Mouse (Mus musculus) layer of hippocampus, adult 9-11 months (tissue): ENCODE results near the gene Zfp54.
"Not testable (repeated sequence)": the region's sequence is repeated elsewhere in the genome, so short reads cannot be mapped to it uniquely, and the experiment has no call there.

Experiments
- DNase-seq: peaks from one replicate; pipeline ENCODE4 v3.0.0; 2022

Gene Zfp54

DNA sequence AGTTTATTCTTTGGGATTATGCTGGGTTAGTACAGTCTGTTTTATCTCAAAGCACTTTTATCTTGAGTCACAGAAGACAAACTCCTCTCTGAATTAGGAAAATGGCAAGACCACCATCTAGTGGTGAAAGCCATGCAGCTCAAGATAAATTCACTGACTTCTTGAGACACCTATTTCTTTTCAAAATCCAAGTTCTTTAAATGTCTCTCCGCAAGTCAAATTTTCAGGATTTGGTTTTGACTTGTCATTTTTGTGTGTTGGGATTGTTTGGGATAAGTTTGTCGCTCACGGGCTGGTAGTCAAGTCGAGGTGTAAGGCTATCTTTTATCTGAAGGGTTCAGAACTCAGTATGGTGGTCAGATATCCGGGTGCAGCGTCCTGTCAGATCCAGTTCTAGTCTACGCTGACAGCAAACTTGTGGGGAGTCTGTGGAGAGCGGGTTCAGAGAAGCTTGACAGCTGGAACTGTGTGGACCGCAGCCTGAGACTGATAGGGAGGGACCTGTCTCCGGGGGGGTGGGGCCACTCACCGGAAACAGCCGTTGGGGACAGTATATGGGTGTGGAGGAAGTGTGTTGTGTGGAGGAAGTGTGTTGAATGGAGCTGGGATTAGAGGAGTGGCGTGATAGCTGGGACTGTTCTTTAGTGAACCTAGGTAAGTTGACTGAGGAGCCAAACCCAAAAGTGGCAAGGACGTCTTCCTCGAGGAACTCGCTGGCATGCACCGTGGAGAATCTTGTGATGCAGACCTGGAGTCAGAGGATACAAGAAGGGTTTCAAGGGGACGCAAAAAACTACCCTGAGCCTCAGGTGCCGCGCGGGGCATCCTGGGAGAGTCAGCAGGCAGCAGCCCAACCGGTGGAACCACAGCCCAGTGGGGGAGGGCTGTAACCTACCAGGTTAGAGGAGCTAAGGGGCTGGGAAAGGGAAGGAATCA, at the start of gene Zfp54:
TSS of gene Zfp54 (plus strand) at position 564 of the 936 bp plus-strand sequence.
- DNase-seq, result peak; percentile 14

DNA sequence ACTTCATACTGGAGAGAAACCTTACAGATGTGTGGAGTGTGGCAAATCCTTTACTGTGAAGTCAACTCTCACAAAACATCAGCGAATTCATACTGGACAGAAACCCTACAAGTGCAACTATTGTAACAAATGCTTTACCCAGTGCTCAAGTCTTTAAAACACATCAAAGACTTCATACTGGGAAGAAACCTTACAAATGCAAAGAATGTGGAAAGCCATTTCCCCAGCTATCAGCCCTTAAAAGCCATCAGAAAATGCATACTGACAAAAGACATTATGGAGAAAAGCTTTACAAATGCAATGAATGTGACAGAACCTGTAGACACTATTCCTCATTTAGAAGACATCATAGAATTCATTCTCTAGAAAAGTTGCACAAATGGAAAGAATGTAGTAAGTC, 47.7 kb upstream of the Zfp54 start:
- DNase-seq, result no peak

DNA sequence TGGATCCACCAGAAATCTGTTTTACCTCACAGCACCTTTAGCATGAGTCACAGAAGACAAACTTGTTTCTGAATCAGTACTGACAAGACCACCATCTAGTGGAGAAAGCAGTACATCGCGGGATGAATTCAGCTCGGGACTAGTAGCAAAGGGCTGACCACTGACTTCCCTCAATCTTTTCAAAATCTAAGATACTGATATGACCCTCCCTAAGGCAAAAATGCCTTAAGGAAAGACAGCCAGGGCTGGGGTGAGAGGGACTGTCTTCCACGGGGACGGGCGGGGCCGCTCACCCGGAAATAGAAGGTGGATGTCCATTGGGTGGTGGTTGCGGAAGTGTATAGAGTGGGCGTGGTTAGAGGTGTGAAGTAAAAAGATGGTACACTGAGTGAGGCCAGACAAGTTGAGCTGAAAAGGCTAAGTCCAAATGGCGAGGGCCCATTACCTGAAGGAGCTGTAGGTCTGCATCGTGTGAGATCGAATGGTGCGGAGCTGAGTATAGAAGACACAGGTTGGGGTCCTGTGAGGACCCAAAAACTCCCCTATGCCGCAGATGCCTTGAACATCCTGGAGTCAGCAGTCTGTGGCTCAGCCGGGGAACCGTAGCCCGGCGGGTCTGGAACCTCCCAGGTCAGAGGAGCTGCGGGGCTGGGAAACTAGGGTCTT, 39.5 kb upstream of the Zfp54 start, which contains the start of gene Zfp677:
TSS of gene Zfp677 (plus strand) at position 358 of the 666 bp plus-strand sequence.
- peak; percentile 59 for DNase-seq

DNA sequence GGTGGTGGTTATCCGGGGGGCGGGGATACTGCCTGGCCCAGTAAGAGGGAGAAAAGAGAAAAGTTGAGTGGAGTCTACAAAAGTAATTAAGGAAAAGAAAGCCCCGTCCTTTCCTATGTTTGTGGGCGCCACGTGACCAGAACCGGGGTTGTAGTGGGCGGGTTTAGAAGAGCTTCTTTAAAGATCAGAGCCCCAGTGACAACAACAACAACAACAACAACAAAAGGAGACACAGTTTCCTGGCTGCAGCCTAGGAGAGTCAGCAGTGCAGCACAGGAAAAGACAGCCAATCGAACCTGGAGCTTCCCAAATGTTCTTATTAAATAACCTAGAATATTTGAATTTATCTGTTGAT, 39.0 kb upstream of the Zfp54 start:
- peak; percentile 2 for DNase-seq

DNA sequence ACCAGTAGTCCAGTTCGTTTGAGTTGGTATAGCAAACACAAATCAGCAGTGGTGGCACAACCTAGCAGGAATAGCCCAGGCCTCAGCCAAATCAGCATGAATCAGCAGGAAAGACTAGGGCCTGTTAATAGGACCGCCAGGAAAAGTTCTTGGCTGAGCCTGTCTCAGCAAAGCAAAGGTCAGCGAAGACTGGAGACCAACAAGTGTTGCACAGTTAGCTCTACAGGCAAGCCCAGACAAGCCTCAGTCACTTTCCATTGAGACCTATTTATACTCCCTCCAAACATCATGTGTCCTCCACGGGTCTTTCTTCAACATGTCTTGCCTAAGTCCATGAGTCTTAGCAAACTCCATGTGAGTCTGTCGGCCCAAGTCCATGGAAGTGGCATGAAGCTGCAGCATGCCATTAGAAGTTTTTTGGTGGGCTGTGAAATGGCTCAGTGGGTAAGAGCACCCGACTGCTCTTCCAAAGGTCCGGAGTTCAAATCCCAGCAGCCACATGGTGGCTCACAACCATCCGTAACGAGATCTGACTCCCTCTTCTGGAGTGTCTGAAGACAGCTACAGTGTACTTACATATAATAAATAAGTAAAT, 15.9 kb downstream of the Zfp54 start:
- DNase-seq, result not testable (repeated sequence)

DNA sequence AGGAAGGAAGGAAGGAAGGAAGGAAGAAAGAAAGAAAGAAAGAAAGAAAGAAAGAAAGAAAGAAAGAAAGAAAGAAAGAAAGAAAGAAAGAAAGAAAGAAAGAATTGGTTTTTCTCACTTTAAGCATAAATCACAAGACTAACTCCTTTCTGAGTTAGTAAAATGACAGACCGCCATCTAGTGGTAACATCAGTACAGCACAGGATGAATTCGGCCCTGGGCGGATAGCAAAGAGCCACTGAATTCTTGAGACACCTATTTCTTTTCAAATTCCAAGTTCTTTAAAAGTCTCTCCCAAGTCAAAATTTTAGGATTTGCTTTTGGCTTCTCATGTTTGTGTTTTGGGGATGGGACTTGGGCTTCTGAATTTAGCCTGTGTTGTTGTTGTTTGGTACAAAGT, 26.6 kb downstream of the Zfp54 start:
- peak; percentile 78 for DNase-seq

DNA sequence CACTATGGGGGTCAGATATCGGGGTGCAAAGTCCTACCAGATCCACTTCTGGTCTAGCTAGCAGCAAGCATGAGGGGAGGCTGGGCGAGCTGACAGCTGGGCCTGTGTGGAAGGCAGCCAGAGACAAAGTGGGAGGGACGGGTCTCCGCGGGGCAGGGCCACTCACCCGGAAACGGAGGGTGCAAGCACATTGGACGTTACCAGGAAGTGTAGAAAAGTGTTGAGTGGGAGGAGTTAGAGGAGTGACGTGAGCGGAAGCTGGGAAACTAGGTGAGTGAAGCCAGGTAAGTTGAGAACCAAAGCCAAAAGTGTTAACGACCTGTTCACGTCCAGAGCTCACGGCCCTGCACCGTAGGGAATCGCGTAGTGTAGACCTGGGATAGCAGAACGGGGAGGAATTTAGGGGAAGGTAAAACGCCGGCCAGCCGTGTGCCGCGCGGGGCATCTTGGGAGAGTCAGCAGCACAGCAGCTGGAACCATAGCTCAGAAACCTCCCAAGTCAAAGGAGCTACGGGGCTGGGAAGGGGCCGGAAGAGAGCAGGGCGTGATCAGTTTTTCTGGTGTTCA, 27.2 kb downstream of the Zfp54 start, which contains the start of gene Zfp51:
TSS of gene Zfp51 (plus strand) at position 237 of the 567 bp plus-strand sequence.
- DNase-seq, result peak; percentile 92

DNA sequence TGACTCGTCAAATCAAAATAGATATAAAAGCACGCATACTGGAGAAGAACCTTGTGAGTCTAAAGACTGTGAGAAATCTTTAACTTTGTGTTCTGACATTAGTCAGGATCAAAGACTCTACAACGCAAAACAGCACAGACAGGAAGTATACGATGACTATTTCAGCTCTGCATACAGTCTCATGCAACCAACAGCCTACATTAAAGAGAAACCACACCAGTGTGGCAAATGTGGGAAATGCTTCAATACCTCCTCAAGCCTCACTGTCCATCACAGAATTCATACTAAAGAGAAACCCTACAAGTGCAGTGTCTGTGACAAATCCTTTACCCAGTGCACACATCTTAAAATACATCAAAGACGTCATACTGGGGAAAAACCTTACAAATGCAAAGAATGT, 40.5 kb downstream of the Zfp54 start:
- no peak for DNase-seq

DNA sequence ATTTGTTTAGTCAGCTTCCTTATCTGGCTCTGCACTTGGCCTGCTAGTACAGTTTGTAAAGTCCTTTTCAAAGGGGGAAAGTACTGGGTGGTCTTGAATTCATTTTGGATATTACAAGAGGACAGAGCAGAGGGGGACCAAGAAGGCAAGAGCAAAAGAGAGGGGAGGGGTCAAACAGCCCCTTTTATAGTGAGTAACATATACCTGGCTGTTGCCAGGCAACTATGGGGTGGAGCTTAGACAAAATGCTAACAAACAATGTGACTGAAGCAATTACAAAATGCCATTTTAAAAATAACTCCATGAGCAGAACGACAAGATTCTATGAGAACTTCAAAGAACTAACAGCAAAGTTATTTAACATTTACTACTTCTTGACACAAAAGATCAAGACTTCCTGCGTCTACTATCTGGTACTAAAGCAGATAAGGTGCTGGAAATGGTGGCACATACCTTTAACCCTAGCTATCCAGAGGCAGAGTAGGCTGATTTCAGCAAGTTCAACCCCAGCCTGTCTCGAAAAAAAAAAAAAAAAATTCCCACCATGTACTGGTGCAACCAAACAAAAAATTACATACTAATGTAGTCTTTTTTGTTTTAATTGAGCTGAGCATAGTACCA, 49.1 kb downstream of the Zfp54 start:
- no peak for DNase-seq

DNA sequence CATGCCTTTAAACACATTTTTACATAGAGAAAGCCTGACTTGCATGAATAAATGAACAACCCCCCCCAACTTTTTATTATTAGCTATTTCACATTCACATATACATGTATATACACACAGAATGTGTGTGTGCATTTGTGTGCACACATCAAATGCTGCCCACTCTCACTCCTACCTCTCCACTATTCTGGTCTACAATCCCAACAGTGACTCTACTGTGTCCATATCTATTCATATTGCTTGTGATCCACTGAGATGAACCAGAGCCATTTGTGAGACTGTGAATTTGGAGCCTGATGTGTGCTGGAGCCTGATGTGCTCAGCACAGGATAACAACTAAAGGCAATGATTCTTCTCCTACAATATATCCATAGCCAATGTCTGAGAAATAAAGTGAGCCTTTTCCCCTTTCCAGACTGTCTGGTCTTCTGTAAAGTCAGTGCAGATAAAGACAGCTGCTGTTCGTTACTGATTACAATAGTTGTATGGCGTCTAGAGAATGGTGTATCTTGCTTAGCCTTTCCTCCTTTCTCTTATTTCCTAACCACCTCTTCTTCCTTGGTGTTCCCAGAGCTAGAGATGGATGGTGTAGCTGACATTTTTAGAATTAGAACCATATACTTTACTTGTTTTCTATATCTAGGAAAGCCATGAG, 49.8 kb downstream of the Zfp54 start:
- no peak for DNase-seq

DNA sequence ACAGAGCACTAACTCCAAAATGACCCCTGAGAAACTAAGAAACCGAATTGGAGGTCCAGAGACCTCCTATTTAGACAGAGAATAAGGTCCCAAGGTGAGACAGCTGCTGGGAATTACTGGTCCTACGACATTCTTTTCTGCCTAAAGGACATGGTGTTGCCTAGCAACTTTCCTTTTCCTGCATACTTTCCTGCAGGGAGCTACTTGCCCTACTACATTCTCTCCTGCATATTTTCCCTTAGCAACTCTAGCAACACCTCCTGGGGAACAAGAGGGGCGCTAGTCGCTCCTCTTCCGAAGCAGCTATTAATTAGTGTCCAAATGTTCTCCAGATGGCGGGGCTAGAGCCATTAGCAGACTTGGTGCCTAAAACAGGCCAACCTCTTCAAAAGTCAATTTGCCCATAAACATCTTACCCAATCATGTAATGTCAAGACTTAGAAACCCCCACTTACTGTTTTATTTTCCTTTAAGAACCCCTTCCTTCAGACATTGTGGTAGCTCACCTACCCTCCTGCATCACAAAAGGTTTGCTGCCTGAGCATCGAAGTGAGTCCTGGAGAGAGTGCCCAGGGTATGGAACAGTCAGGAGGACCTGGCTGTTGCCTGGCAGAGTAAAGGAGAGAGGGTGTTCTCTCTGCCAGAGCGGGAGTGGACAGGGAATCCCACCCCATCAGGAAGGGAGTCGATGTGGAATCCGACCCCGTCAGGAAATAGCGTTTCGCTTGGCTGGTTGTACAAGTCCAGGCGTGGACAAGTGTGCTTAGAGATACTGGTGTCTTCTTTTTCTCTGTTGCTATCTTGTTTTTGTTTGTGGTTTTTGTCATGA, 50.5 kb downstream of the Zfp54 start:
- no peak for DNase-seq

DNA sequence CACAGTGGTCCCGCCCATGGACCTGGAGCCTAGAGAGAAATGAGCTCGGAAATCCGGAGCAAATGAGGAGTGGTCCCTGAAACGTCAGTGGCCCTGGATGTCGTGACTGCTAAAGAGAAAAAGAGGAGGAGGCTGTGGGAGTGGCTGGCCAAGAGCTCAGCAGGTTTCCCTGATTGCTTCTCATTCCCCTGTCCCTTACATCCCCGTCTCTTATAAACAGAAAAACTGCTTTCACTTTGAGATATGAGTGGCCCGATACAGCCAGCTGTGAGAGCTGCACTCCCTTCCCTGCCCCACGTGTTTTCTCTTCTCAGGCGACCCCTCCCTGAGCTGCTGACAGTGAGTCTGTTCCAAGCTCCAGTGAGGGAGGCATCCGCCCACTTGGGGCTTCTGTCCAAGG, 51.7 kb downstream of the Zfp54 start:
- not testable (repeated sequence) for DNase-seq

DNA sequence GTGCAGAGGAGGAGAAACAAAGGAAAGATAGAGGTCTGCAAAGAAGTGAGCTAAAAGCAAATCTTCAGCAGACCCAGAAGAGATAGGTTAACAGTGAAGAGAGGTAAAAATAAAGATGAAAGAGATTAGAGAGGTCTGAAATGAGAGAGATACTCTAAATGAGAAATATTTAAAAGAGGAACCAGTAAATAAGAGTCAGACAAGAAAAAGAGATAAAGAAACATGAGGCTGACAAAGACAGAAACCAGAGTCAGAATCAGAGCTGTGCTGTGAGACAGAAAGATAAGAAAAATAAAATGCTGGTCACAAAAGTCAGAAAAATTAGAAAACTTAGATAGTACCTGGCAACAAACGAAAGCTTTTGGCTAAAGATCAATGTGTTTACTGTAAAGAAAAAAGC, 52.3 kb downstream of the Zfp54 start:
- DNase-seq, result not testable (repeated sequence)

DNA sequence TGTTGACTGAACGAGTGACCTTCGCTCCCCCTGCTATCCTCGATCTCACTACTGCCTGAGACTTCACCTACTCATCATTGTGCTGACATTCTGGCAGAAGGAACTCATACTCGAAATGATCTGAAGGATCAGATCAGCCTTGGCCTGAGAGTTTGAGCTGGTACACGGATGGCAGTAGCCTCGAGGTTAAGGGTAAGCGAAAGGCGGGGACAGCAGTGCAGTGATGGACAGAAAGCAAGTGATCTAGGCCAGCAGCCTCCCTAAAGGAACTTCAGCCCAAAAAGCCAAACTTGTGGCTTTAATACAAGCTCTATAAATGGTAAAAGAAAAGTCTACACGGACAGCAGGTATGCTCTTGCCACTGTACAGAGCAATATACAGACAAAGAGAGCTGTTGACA, 53.3 kb downstream of the Zfp54 start:
- not testable (repeated sequence) for DNase-seq

DNA sequence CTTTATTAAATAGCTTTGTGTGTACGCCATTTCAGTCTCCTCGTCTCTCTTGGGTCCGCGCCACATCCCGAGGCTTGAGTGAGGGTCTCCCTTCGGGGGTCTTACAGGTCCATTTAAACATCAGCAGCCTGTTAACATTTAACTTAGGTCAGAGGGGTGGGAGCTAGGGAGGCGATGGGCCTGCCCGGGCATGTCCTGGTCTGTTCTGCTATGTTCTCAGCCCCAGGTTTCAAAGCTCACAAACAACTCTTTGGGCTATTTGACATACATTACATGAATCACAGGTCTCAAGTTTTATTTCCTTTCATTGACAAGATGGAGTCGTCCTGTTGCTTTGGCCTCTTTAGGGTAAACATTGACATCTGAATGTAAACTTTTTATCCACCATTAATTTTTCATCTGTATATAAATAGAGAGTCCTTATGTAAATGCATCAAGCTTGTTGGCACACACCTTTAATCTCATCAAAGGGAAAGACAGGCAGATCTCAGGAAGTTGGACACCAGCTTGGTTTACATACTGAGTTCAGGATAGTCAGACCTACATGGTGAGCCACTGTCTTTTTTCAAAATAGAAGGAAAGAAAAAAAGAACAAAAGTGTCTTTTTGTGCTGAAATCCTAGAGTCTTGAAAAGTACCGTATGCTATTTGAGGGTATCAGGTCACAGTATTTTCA, 55.2 kb downstream of the Zfp54 start:
- DNase-seq, result not testable (repeated sequence)
